Mouse (Mus musculus) macrophage (primary cell): ENCODE measurements around the gene Cep63. TPM values are rescaled to one million over a fixed set of nuclear protein-coding genes. Genes with fewer than 3 reads are reported as not detected.

Experiments
- H3K27ac ChIP-seq: fragments of 350-480 bp; formaldehyde crosslinking; 2 replicates; pipeline ENCODE4 v1.9.0; 2021
- H3K36me3 ChIP-seq: fragments of 350-480 bp; formaldehyde crosslinking; 2 replicates; pipeline ENCODE4 v1.9.0; 2021; ENCODE audit errors: inconsistent target
- H3K4me3 ChIP-seq: fragments of 350-480 bp; formaldehyde crosslinking; 2 replicates; pipeline ENCODE4 v1.9.0; 2021; ENCODE audit errors: inconsistent target
- H3K79me2 ChIP-seq: fragments of 350-480 bp; formaldehyde crosslinking; 2 replicates; pipeline ENCODE4 v1.9.0; 2021; ENCODE audit errors: inconsistent target
- WGBS: methylation state at CpG from one replicate; pipeline ENCODE4 v1.1.7; 2026; ENCODE audit warnings: inconsistent platforms; ENCODE audit not compliant: missing documents; 5-methylcytosine and 5-hydroxymethylcytosine counted together
- polyA plus RNA-seq: library from polyadenylated mRNA; stranded (reverse); fragments of 250-400 nt; gene quantifications from 3 replicates; pipeline ENCODE4 v1.2.4, GENCODE M21; 2018; ENCODE audit warnings: inconsistent platforms

Gene Cep63
- polyA plus RNA-seq, 1 experiment from 2014 or later = 13.6 TPM

GRCm38 (mm10) chr9:102558463-102558862, 67.9 kb downstream of the Cep63 start:
- H3K36me3 ChIP-seq = no peaks in the 10 kb centered on the region
- WGBS = 92% methylated on average over 3 of the region's 3 CpGs
- no peak overlapping the region for H3K27ac ChIP-seq
- H3K79me2 ChIP-seq = no peaks in the 10 kb centered on the region
- no peak overlapping the region for H3K4me3 ChIP-seq

GRCm38 (mm10) chr9:102553781-102554180, 72.6 kb downstream of the Cep63 start:
- Histone ChIP-seq H3K4me3 (no peak overlapping the region), H3K27ac (no peak overlapping the region), H3K36me3 (no peaks in the 10 kb centered on the region), H3K79me2 (no peaks in the 10 kb centered on the region)
- 83% methylated on average over 3 of the region's 3 CpGs for WGBS

GRCm38 (mm10) chr9:102551771-102552170, 74.6 kb downstream of the Cep63 start:
- H3K36me3 ChIP-seq = no peaks in the 10 kb centered on the region
- no peak overlapping the region for H3K27ac ChIP-seq
- no peak overlapping the region for H3K4me3 ChIP-seq
- H3K79me2 ChIP-seq = no peaks in the 10 kb centered on the region
- WGBS = 56% methylated on average over 10 of the region's 10 CpGs

GRCm38 (mm10) chr9:102549211-102549610, 77.1 kb downstream of the Cep63 start:
- Histone ChIP-seq H3K27ac (no peak overlapping the region), H3K4me3 (no peak overlapping the region), H3K36me3 (no peaks in the 10 kb centered on the region), H3K79me2 (no peaks in the 10 kb centered on the region)
- 28% methylated on average over 8 of the region's 8 CpGs for WGBS

- Histone ChIP-seq H3K27ac (no peak overlapping the region), H3K36me3 (no peaks in the 10 kb centered on the region), H3K4me3 (no peak overlapping the region), H3K79me2 (no peaks in the 10 kb centered on the region)
- 92% methylated on average over 7 of the region's 7 CpGs for WGBS
Observed at GRCm38 (mm10) chr9:102547028-102547354, 79.3 kb downstream of the Cep63 start.

- 60% methylated on average over 20 of the region's 20 CpGs for WGBS
- Histone ChIP-seq H3K27ac (no peak overlapping the region), H3K4me3 (no peak overlapping the region), H3K36me3 (no peaks in the 10 kb centered on the region), H3K79me2 (no peaks in the 10 kb centered on the region)
Observed at GRCm38 (mm10) chr9:102546256-102547027, 79.9 kb downstream of the Cep63 start.

GRCm38 (mm10) chr9:102545406-102546255, 80.7 kb downstream of the Cep63 start:
- Histone ChIP-seq H3K4me3 (no peak overlapping the region), H3K79me2 (no peaks in the 10 kb centered on the region), H3K27ac (no peak overlapping the region), H3K36me3 (no peaks in the 10 kb centered on the region)
- 17% methylated on average over 22 of the region's 22 CpGs for WGBS

GRCm38 (mm10) chr9:102544773-102545366, 81.5 kb downstream of the Cep63 start:
- Histone ChIP-seq H3K4me3 (no peak overlapping the region), H3K27ac (no peak overlapping the region), H3K79me2 (no peaks in the 10 kb centered on the region), H3K36me3 (no peaks in the 10 kb centered on the region)
- WGBS = 3% methylated on average over 26 of the region's 26 CpGs

GRCm38 (mm10) chr9:102544116-102544772, 82.1 kb downstream of the Cep63 start:
- H3K36me3 ChIP-seq = no peaks in the 10 kb centered on the region
- no peak overlapping the region for H3K4me3 ChIP-seq
- no peak overlapping the region for H3K27ac ChIP-seq
- H3K79me2 ChIP-seq = no peaks in the 10 kb centered on the region
- WGBS = 34% methylated on average over 11 of the region's 11 CpGs

- no peak overlapping the region for H3K4me3 ChIP-seq
- H3K79me2 ChIP-seq = no peaks in the 10 kb centered on the region
- no peaks in the 10 kb centered on the region for H3K36me3 ChIP-seq
- 100% methylated on average over 2 of the region's 2 CpGs for whole genome bisulfite sequencing
- H3K27ac ChIP-seq = no peak overlapping the region
Observed at GRCm38 (mm10) chr9:102543761-102544115, 82.6 kb downstream of the Cep63 start.

- Histone ChIP-seq H3K4me3 (no peak overlapping the region), H3K36me3 (no peaks in the 10 kb centered on the region)
- 21% methylated on average over 8 of the region's 8 CpGs for WGBS
Observed at GRCm38 (mm10) chr9:102542540-102542939, 83.8 kb downstream of the Cep63 start.

GRCm38 (mm10) chr9:102541666-102542065, 84.7 kb downstream of the Cep63 start:
- Histone ChIP-seq H3K4me3 (no peak overlapping the region), H3K27ac (no peak overlapping the region), H3K36me3 (no peaks in the 10 kb centered on the region), H3K79me2 (no peaks in the 10 kb centered on the region)
- 1% methylated on average over 10 of the region's 10 CpGs for WGBS

More at GRCm38 (mm10) chr9:102542540-102542939, 83.8 kb downstream of the Cep63 start:
- no peaks in the 10 kb centered on the region for H3K79me2 ChIP-seq
- no peak overlapping the region for H3K27ac ChIP-seq

- 0% methylated on average over 7 of the region's 7 CpGs for WGBS
Observed at GRCm38 (mm10) chr9:102539699-102540098, 86.6 kb downstream of the Cep63 start.

GRCm38 (mm10) chr9:102536968-102537367, 89.4 kb downstream of the Cep63 start:
- Histone ChIP-seq H3K27ac (no peak overlapping the region), H3K36me3 (no peaks in the 10 kb centered on the region), H3K4me3 (no peak overlapping the region), H3K79me2 (no peaks in the 10 kb centered on the region)
- WGBS = 96% methylated on average over 4 of the region's 4 CpGs

More at GRCm38 (mm10) chr9:102539699-102540098, 86.6 kb downstream of the Cep63 start:
- H3K4me3 ChIP-seq = no peak overlapping the region
- H3K36me3 ChIP-seq = no peaks in the 10 kb centered on the region
- no peaks in the 10 kb centered on the region for H3K79me2 ChIP-seq
- no peak overlapping the region for H3K27ac ChIP-seq
